In the genomic region with DNA sequence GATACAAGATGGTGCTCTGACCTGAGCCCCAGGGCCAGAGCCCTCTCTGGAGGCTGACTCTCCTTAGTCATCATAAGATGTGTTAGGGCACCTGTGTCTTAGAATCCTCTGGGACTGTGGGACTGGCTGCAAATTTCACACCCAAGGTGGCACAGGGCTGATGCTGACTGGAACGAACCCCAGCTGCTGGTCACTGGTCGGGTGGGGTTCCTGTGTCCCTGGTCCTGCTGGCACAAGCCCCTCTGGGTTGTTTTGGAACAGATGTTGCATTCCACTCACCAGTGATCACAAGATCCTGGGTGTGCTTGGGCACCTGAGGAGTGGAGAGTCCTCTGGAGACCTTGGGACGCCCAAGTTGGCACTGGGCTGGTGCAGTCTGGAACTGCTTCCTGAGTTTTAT, we compare ENCODE assay signal across 33 mouse cellular contexts.
"Had no signal": no experiment of that assay in that cellular context is flagged by ENCODE, and none has a peak within 500 bp of the region (broad histone marks: within the 10 kb centered on the region; RNA-seq: fewer than 3 reads in every experiment).

No protein-coding gene starts in this region.

- ATAC-seq: hindbrain, embryonic 16.5 days; hindbrain, postnatal 0 days; inflammation-experienced regulatory T-cells, adult 6 months; intestine, embryonic 15.5 days; intestine, embryonic 16.5 days; intestine, postnatal 0 days had no signal

- H3K27ac ChIP-seq: heart, embryonic 13.5 days; heart, embryonic 15.5 days; hindbrain, embryonic 10.5 days; hindbrain, embryonic 12.5 days; hindbrain, embryonic 13.5 days; hindbrain, embryonic 14.5 days; hindbrain, embryonic 15.5 days; hindbrain, postnatal 0 days; intestine, embryonic 15.5 days; kidney, embryonic 15.5 days; kidney, postnatal 0 days; layer of hippocampus, adult 2 months; left cerebral cortex, adult 2 months had no signal

- H3K9ac ChIP-seq: heart, embryonic 12.5 days; heart, embryonic 13.5 days; heart, embryonic 15.5 days; hindbrain, embryonic 12.5 days; hindbrain, embryonic 13.5 days; hindbrain, embryonic 14.5 days; hindbrain, embryonic 15.5 days; intestine, embryonic 15.5 days; kidney, embryonic 15.5 days had no signal

- H3K27me3 ChIP-seq: heart, embryonic 12.5 days; heart, embryonic 13.5 days; heart, embryonic 15.5 days; hindbrain, embryonic 12.5 days; hindbrain, embryonic 13.5 days; hindbrain, embryonic 15.5 days; intestine, embryonic 15.5 days; kidney, embryonic 15.5 days had no signal

- H3K4me1 ChIP-seq: heart, embryonic 12.5 days; heart, embryonic 13.5 days; heart, embryonic 15.5 days; hindbrain, embryonic 10.5 days; hindbrain, embryonic 12.5 days; hindbrain, embryonic 13.5 days; hindbrain, embryonic 15.5 days; intestine, embryonic 15.5 days; kidney, embryonic 15.5 days had no signal

- H3K4me2 ChIP-seq: heart, embryonic 12.5 days; heart, embryonic 13.5 days; heart, embryonic 15.5 days; hindbrain, embryonic 12.5 days; hindbrain, embryonic 13.5 days; hindbrain, embryonic 14.5 days; hindbrain, embryonic 15.5 days; intestine, embryonic 15.5 days; kidney, embryonic 15.5 days had no signal

- H3K4me3 ChIP-seq: heart, embryonic 12.5 days; heart, embryonic 13.5 days; heart, embryonic 15.5 days; hindbrain, embryonic 10.5 days; hindbrain, embryonic 12.5 days; hindbrain, embryonic 13.5 days; hindbrain, embryonic 15.5 days; intestine, embryonic 15.5 days; kidney, embryonic 15.5 days; layer of hippocampus, adult 2 months; left cerebral cortex, adult 2 months had no signal

- H3K9me3 ChIP-seq: heart, embryonic 12.5 days; heart, embryonic 13.5 days; heart, embryonic 15.5 days; hindbrain, embryonic 10.5 days; hindbrain, embryonic 12.5 days; hindbrain, embryonic 13.5 days; hindbrain, embryonic 15.5 days; intestine, embryonic 15.5 days; kidney, embryonic 15.5 days had no signal

- H3K36me3 ChIP-seq: heart, embryonic 12.5 days; heart, embryonic 13.5 days; heart, embryonic 15.5 days; hindbrain, embryonic 10.5 days; hindbrain, embryonic 12.5 days; hindbrain, embryonic 13.5 days; hindbrain, embryonic 15.5 days; intestine, embryonic 15.5 days; kidney, embryonic 15.5 days had no signal

- DNase-seq: heart, postnatal 10 days; heart, postnatal 14 days; heart, postnatal 36 days; heart, postnatal 4 days; kidney, adult 11 months; kidney, adult 18-20 months; kidney, adult 2 months; kidney, adult 8-10 months; kidney, adult 9 months; kidney, postnatal 10 days; kidney, postnatal 14 days; kidney, postnatal 36 days; kidney, postnatal 4 days; layer of hippocampus, adult 9-11 months; layer of hippocampus, postnatal 36 days had no signal
